Mouse (Mus musculus): ENCODE measurements around the gene Rgs9bp. TPM values are rescaled to one million over a fixed set of nuclear protein-coding genes. Genes with fewer than 3 reads are reported as not detected.
"Not testable (repeated sequence)": the region's sequence is repeated elsewhere in the genome, so short reads cannot be mapped to it uniquely, and the experiment has no call there.

Gene Rgs9bp
- polyA plus RNA-seq, 1 experiment from 2014 or later, result 0.06 TPM

GRCm38 (mm10) chr7:35586055-35586905 lies 898 bp upstream of the Rgs9bp start, which contains the start of gene Ankrd27:
Gene Ankrd27, plus strand, starts transcription at chr7:35586244.
- H3K27ac ChIP-seq (ENCODE audit: low read length), result peak within 1 kb of the TSS; percentile 72
- under 1% methylated on average over 49 of the region's 49 CpGs for WGBS
- ATAC-seq, result peak; percentile 99

GRCm38 (mm10) chr7:35584786-35585190 lies 594 bp downstream of the Rgs9bp start:
- WGBS, result 1% methylated on average over 49 of the region's 50 CpGs

More at GRCm38 (mm10) chr7:35586055-35586905, 898 bp upstream of the Rgs9bp start, which contains the start of gene Ankrd27:
- peaks cover 23% of the 10 kb centered on the region for H3K27me3 ChIP-seq (ENCODE audit: control insufficient read depth, insufficient read depth, low read depth, low read length)
- no peaks in the 10 kb centered on the region for H3K9me3 ChIP-seq (replicated peaks; ENCODE audit: control insufficient read depth, low read length, poor library complexity, severe bottlenecking)
- H3K9ac ChIP-seq (ENCODE audit: low read depth, low read length), result peak within 1 kb of the TSS; percentile 94
- peaks cover 22% of the 10 kb centered on the region for H3K4me1 ChIP-seq (ENCODE audit: control insufficient read depth, insufficient read depth, low read length)
- peak within 1 kb of the TSS; percentile 100 for H3K4me2 ChIP-seq (ENCODE audit: low read length)
- peak within 1 kb of the TSS; percentile 94 for H3K4me3 ChIP-seq (ENCODE audit: low read depth, low read length)
- no peaks in the 10 kb centered on the region for H3K36me3 ChIP-seq (ENCODE audit: control insufficient read depth, insufficient read depth, low read length)

GRCm38 (mm10) chr7:35584068-35584785 lies 1.2 kb downstream of the Rgs9bp start:
- 3% methylated on average over 36 of the region's 36 CpGs for WGBS
- peak overlapping the region; percentile 50 for H3K9ac ChIP-seq (ENCODE audit: low read depth, low read length)
- ATAC-seq, result no peak

More at GRCm38 (mm10) chr7:35584786-35585190, 594 bp downstream of the Rgs9bp start:
- H3K4me1 ChIP-seq (ENCODE audit: control insufficient read depth, insufficient read depth, low read length), result peaks cover 22% of the 10 kb centered on the region
- H3K36me3 ChIP-seq (ENCODE audit: control insufficient read depth, insufficient read depth, low read length), result no peaks in the 10 kb centered on the region
- peak overlapping the region; percentile 50 for H3K9ac ChIP-seq (ENCODE audit: low read depth, low read length)
- H3K27ac ChIP-seq (ENCODE audit: low read length), result no peak overlapping the region
- H3K4me2 ChIP-seq (ENCODE audit: low read length), result peak overlapping the region; percentile 100
- peak overlapping the region; percentile 94 for H3K4me3 ChIP-seq (ENCODE audit: low read depth, low read length)
- H3K27me3 ChIP-seq (ENCODE audit: control insufficient read depth, insufficient read depth, low read depth, low read length), result peaks cover 23% of the 10 kb centered on the region
- H3K9me3 ChIP-seq (replicated peaks; ENCODE audit: control insufficient read depth, low read length, poor library complexity, severe bottlenecking), result no peaks in the 10 kb centered on the region
- ATAC-seq, result no peak

DNA sequence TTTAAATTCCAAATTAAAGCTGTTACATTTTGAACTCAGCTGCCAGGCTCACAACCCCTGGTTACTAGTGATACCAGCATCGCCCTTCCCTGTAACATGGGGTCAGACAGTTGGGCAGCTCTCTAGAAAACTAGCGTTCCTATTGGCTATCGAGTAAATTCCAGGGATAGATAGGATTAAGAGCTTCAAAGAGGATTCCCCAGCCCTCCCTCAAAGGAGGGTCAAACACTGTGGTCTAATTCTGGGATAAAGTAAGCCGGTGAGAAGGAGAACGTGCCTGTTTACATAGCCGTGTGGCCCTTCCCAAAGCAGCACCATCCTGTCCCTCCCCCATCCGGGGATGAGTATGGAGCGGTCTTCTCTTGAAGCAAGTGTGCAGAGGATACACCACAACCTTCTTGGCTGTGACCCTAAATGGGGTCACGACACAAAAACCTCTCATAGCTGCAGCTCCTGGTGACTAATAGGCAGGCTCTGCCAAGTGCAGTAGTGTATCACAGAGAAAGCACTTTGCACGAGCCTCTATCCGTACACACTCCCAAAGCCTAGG lies 1.8 kb downstream of the Rgs9bp start:
- H3K27me3 ChIP-seq (ENCODE audit: control insufficient read depth, insufficient read depth, low read depth, low read length), result peaks cover 23% of the 10 kb centered on the region
- 8% methylated on average over 11 of the region's 11 CpGs for WGBS

More at GRCm38 (mm10) chr7:35584068-35584785, 1.2 kb downstream of the Rgs9bp start:
- Histone ChIP-seq H3K4me1 (ENCODE audit: control insufficient read depth, insufficient read depth, low read length) (peaks cover 22% of the 10 kb centered on the region), H3K9me3 (replicated peaks; ENCODE audit: control insufficient read depth, low read length, poor library complexity, severe bottlenecking) (no peaks in the 10 kb centered on the region), H3K27me3 (ENCODE audit: control insufficient read depth, insufficient read depth, low read depth, low read length) (peaks cover 23% of the 10 kb centered on the region), H3K4me2 (ENCODE audit: low read length) (peak overlapping the region; percentile 100), H3K4me3 (ENCODE audit: low read depth, low read length) (peak overlapping the region; percentile 94), H3K36me3 (ENCODE audit: control insufficient read depth, insufficient read depth, low read length) (no peaks in the 10 kb centered on the region), H3K27ac (ENCODE audit: low read length) (no peak overlapping the region)

GRCm38 (mm10) chr7:35582719-35583118 lies 2.7 kb downstream of the Rgs9bp start:
- Histone ChIP-seq H3K4me2 (ENCODE audit: low read length) (no peak overlapping the region), H3K9ac (ENCODE audit: low read depth, low read length) (no peak overlapping the region), H3K4me3 (ENCODE audit: low read depth, low read length) (no peak overlapping the region), H3K27ac (ENCODE audit: low read length) (no peak overlapping the region), H3K27me3 (ENCODE audit: control insufficient read depth, insufficient read depth, low read depth, low read length) (peaks cover 23% of the 10 kb centered on the region), H3K9me3 (replicated peaks; ENCODE audit: control insufficient read depth, low read length, poor library complexity, severe bottlenecking) (no peaks in the 10 kb centered on the region), H3K4me1 (ENCODE audit: control insufficient read depth, insufficient read depth, low read length) (peaks cover 22% of the 10 kb centered on the region), H3K36me3 (ENCODE audit: control insufficient read depth, insufficient read depth, low read length) (no peaks in the 10 kb centered on the region)
- ATAC-seq, result no peak
- 61% methylated on average over 5 of the region's 5 CpGs for WGBS

More for the DNA sequence above, 1.8 kb downstream of the Rgs9bp start:
- Histone ChIP-seq H3K27ac (ENCODE audit: low read length) (no peak overlapping the region), H3K4me1 (ENCODE audit: control insufficient read depth, insufficient read depth, low read length) (peaks cover 22% of the 10 kb centered on the region), H3K4me3 (ENCODE audit: low read depth, low read length) (no peak overlapping the region), H3K4me2 (ENCODE audit: low read length) (no peak overlapping the region), H3K9me3 (replicated peaks; ENCODE audit: control insufficient read depth, low read length, poor library complexity, severe bottlenecking) (no peaks in the 10 kb centered on the region), H3K9ac (ENCODE audit: low read depth, low read length) (no peak overlapping the region), H3K36me3 (ENCODE audit: control insufficient read depth, insufficient read depth, low read length) (no peaks in the 10 kb centered on the region)
- no peak for ATAC-seq

- WGBS, result 37% methylated on average over 4 of the region's 4 CpGs
- H3K9me3 ChIP-seq (replicated peaks; ENCODE audit: control insufficient read depth, low read length, poor library complexity, severe bottlenecking), result no peaks in the 10 kb centered on the region
- H3K27ac ChIP-seq (ENCODE audit: low read length), result no peak overlapping the region
- H3K4me1 ChIP-seq (ENCODE audit: control insufficient read depth, insufficient read depth, low read length), result peaks cover 9% of the 10 kb centered on the region
- H3K27me3 ChIP-seq (ENCODE audit: control insufficient read depth, insufficient read depth, low read depth, low read length), result peaks cover 21% of the 10 kb centered on the region
- no peaks in the 10 kb centered on the region for H3K36me3 ChIP-seq (ENCODE audit: control insufficient read depth, insufficient read depth, low read length)
- ATAC-seq, result no peak
- H3K4me2 ChIP-seq (ENCODE audit: low read length), result no peak overlapping the region
- H3K9ac ChIP-seq (ENCODE audit: low read depth, low read length), result no peak overlapping the region
- no peak overlapping the region for H3K4me3 ChIP-seq (ENCODE audit: low read depth, low read length)
These were observed 5.5 kb downstream of the Rgs9bp start for GRCm38 (mm10) chr7:35579849-35580248.

DNA sequence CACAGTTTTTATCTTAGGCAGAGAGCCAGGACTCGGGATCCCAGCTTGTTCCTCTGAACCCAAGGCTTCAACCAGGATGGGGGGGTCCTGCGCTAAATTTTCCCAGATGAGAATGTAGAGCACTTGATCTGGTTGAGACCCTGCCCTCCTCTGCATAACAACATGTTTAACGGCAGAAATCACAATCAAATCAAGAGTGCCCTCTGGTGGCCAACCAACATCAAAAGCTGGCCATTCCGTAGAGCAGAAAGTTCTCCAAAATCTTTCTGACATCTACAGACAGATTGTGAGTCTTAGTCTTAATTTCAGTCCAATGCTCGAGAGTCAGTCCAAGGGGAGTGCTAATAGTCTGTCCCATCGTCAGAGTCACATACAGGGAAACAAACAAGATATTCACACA lies 14.5 kb downstream of the Rgs9bp start:
- H3K4me2 ChIP-seq (ENCODE audit: low read length); H3K4me3 ChIP-seq (ENCODE audit: low read depth, low read length); H3K36me3 ChIP-seq (ENCODE audit: control insufficient read depth, insufficient read depth, low read length); H3K27ac ChIP-seq (ENCODE audit: low read length); H3K9ac ChIP-seq (ENCODE audit: low read depth, low read length); H3K4me1 ChIP-seq (ENCODE audit: control insufficient read depth, insufficient read depth, low read length); H3K27me3 ChIP-seq (ENCODE audit: control insufficient read depth, insufficient read depth, low read depth, low read length); ATAC-seq; H3K9me3 ChIP-seq (replicated peaks; ENCODE audit: control insufficient read depth, low read length, poor library complexity, severe bottlenecking): not testable (repeated sequence)
- 21% methylated on average over 6 of the region's 6 CpGs for WGBS

- WGBS, result 88% methylated on average over 4 of the region's 4 CpGs
- not testable (repeated sequence) for H3K4me3 ChIP-seq (ENCODE audit: low read depth, low read length); H3K4me1 ChIP-seq (ENCODE audit: control insufficient read depth, insufficient read depth, low read length)
These were observed 15.7 kb downstream of the Rgs9bp start for GRCm38 (mm10) chr7:35569724-35570123.

More at GRCm38 (mm10) chr7:35569724-35570123, 15.7 kb downstream of the Rgs9bp start:
- not testable (repeated sequence) for H3K9ac ChIP-seq (ENCODE audit: low read depth, low read length); H3K27ac ChIP-seq (ENCODE audit: low read length); H3K36me3 ChIP-seq (ENCODE audit: control insufficient read depth, insufficient read depth, low read length); H3K27me3 ChIP-seq (ENCODE audit: control insufficient read depth, insufficient read depth, low read depth, low read length); ATAC-seq; H3K9me3 ChIP-seq (replicated peaks; ENCODE audit: control insufficient read depth, low read length, poor library complexity, severe bottlenecking); H3K4me2 ChIP-seq (ENCODE audit: low read length)
